Mouse (Mus musculus): ENCODE measurements at regions not wholly inside any gene's neighbourhood (a gene's known extent, or its start where the extent isn't known, plus 50 kb on each side); places are given as distances from the start of the nearest gene placed in this dataset.

- DNase-seq: no peak
Observed at GRCm38 (mm10) chr10:23480474-23480873, 129.9 kb upstream of the Eya4 start.

- no peak for DNase-seq
Observed at GRCm38 (mm10) chr10:23478902-23479301, 128.3 kb upstream of the Eya4 start.

GRCm38 (mm10) chr10:23477104-23477503 lies 126.5 kb upstream of the Eya4 start:
- no peak for DNase-seq

- no peak for DNase-seq
Observed at GRCm38 (mm10) chr10:23450997-23451396, 100.4 kb upstream of the Eya4 start.

- no peak for DNase-seq
Observed at GRCm38 (mm10) chr10:23450647-23450979, 100.0 kb upstream of the Eya4 start.

GRCm38 (mm10) chr10:23449860-23450646 lies 99.5 kb upstream of the Eya4 start:
- no peak for DNase-seq

- no peak for DNase-seq
Observed at GRCm38 (mm10) chr10:23448976-23449859, 98.6 kb upstream of the Eya4 start.

- DNase-seq: no peak
Observed at GRCm38 (mm10) chr10:23430376-23430775, 79.8 kb upstream of the Eya4 start.

GRCm38 (mm10) chr10:23413794-23414518 lies 63.4 kb upstream of the Eya4 start:
- no peak for DNase-seq

- peak in 1 of 2 experiments; percentile 5 for DNase-seq
Observed at GRCm38 (mm10) chr10:23403351-23403938, 52.9 kb upstream of the Eya4 start.

All from heart, adult 18-20 months (tissue).